Mouse (Mus musculus) kidney, postnatal 4 days (tissue): ENCODE measurements at regions not wholly inside any gene's neighbourhood (a gene's known extent, or its start where the extent isn't known, plus 50 kb on each side); places are given as distances from the start of the nearest gene placed in this dataset.

ENCODE experiments used
- DNase-seq, 2 experiments: peaks; one replicate each; pipeline ENCODE4 v3.0.0; 2021; ENCODE audit warnings: mixed read lengths in 2 of 2

DNA sequence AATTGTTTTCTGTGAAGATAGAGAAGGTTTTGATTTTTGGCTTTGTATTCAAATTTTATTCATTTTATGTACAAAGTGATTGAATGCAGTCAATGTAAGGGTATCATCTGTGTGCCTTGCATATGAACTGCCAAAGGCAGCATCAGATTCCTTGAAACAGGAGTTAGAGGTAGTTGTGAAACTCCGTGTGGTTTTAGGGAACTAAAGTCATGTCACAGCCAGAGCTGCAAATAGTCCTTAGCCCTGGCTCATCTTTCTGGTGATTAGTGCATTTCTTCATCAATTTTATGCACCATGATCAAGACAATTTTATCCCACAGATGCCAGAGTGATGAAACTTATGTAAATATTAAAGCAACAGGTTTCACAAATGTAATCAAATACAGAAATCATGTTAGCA, 534.4 kb downstream of the Flrt2 start:
- no peak for DNase-seq

- no peak for DNase-seq
These were observed 536.7 kb downstream of the Flrt2 start for GRCm38 (mm10) chr12:96228714-96229113.

- no peak for DNase-seq
These were observed 543.5 kb downstream of the Flrt2 start for GRCm38 (mm10) chr12:96235510-96235909.

- DNase-seq: peak; percentile 1 to 2
These were observed 544.0 kb downstream of the Flrt2 start for GRCm38 (mm10) chr12:96235996-96236525.

GRCm38 (mm10) chr12:96239642-96240041, 547.6 kb downstream of the Flrt2 start:
- DNase-seq: no peak

DNA sequence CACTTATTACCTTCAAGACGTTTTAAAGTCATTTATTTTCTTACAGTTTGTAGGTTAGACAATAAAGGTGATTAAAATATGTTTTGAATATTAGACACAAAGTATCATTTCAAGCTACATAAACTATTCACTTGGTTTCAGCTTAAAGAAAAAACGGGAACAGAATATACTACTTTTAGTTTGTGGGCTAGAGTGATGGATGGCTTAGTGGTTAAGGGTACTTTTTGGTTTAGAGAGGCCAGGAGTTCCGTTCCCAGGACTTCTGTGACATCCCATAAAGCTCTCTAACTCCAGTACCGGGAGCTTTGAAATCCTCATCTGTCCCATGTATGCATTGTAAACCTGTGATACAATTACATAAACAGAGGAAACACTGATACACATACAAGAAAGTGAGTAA, 570.0 kb downstream of the Flrt2 start:
- no peak for DNase-seq

DNA sequence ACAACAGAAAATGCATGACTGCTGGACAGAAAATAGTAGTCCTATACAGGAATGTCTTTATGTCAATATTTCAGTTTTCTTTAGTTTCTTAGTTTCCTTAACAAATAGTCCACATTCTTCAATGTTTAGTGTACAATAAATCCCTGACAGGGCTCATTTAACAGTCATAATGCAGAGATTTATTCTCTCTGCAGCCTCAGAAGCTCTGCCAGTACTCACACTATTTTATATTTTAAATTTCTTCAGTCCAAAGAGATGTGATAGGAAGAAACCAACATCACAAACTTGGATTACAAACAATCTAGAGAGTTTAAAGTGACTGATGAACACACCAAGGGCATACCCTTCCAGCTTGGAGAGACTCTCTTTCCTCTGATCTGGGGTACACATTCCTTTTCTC, 583.9 kb downstream of the Flrt2 start:
- no peak for DNase-seq

DNA sequence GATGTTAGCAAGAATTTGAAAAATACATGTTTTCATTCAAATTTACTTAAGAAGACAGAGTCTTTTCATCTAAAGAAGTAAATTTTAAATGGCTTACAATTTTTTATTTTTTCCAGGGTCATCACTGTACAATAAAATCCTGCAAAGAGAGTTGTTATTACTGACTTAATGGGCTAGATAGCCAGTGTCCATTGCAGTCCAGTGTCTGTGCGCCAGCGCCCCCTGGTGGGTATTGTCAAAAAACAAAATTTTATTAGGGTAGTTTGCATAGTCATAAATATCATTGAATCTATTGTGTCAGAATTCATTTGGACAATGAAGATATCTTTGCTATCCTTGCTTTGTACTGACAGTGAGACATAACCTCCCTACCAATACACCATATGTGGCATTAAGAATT, 619.1 kb downstream of the Flrt2 start:
- DNase-seq: peak; percentile 71 to 72

- DNase-seq: peak in 1 of 2 experiments; percentile 4
These were observed 631.2 kb downstream of the Flrt2 start for GRCm38 (mm10) chr12:96323061-96323786.

DNA sequence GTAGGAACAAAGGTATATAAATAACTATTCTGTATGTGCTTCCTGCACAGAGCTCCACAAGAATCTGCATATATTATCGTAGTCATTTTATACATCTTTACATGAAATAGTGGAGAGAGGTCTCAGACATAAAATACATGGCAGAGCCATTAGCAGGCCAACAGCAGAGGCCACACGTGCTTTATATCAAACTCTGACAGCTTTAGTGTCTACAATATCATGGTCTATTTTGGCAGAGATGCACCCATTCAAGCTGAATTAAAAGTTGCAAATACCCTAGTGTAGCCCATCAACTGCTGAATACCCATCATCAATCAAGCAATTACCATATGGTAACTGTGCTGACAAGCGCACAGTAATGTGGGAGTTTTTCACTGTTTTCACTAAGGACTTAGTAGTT, 659.1 kb downstream of the Flrt2 start:
- DNase-seq: no peak

- DNase-seq: no peak
These were observed 686.9 kb downstream of the Flrt2 start for GRCm38 (mm10) chr12:96378924-96379323.

- no peak for DNase-seq
These were observed 727.1 kb downstream of the Flrt2 start for GRCm38 (mm10) chr12:96419104-96419503.

DNA sequence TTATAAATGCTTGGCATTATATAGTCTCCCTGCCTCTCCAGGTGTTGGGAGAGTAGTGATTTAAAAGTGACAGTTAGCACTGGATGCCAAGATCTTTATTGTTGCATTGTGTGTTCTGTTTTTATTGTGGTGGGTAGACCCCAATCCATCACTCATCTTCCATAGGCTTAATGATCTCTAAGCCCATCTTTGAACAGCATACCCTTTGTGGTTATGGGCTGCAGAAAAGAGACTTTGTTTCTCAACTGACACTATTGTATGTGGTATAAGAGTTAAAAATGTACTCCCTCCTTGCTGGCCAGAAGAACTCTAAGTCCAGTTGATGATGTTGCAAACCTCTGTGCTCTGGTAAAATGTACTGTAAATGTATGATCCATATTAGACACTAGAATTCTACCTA, 727.5 kb downstream of the Flrt2 start:
- DNase-seq: no peak

DNA sequence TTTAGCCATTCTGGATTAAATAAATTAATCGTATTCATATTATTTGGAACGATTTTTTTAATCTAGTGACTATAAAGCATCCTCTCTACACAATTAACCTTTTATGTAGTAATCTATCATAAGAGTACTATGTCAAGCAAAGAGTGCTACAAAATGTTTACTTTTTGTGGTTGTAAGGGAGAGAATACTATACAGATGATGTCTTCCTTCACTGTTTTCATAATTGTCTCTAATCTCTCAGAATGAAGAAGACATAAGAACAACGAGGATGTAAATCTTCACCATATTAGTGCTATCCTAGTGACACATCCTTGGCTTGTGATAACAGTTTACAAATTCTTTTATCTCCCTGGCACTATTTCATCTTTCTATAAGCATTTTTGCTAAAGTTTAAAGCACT, 735.6 kb downstream of the Flrt2 start:
- no peak for DNase-seq

DNA sequence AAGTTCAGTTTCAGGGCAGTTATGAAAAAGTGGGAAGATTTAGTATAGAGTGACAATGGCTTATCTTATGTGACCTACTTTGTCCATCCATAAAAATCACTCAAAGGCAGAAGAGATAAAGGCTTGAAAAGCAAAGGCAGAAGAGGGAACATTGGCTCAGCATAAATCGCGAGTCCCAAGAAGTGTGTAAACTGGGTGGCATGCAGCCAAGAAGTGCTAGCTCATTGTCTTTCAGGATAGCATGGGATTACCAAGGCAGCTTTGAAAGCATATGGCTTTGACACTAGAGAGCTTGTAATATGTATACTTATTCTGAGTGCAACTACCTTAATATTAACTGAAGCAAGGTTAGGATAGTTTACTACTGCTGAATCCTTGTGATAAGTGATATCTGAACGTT, 750.5 kb downstream of the Flrt2 start:
- DNase-seq: peak; percentile 9 to 13

- peak; percentile 17 to 21 for DNase-seq
These were observed 761.3 kb downstream of the Flrt2 start for GRCm38 (mm10) chr12:96453374-96453773.

DNA sequence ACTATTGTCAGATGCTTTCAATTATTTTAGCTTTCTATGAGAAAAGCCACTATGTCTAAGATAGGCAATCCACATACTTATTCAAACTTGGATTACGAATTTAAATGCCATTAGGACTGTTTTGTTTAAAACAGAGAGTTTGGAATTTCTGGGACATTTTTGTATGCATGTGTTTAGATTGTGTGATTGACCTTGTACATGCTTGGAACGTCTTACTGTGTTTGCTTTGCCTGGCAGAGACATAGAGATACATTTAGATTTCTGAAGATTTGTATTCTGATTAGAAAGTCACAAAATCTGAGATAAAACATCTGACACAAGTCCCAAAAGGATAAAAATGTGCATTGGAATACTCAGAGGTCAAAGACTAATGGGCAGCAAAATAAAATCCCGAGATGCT, 784.3 kb downstream of the Flrt2 start:
- no peak for DNase-seq

- DNase-seq: no peak
These were observed 796.5 kb downstream of the Flrt2 start for GRCm38 (mm10) chr12:96488448-96488960.

- DNase-seq: no peak
These were observed 817.6 kb downstream of the Flrt2 start for GRCm38 (mm10) chr12:96509658-96510057.

DNA sequence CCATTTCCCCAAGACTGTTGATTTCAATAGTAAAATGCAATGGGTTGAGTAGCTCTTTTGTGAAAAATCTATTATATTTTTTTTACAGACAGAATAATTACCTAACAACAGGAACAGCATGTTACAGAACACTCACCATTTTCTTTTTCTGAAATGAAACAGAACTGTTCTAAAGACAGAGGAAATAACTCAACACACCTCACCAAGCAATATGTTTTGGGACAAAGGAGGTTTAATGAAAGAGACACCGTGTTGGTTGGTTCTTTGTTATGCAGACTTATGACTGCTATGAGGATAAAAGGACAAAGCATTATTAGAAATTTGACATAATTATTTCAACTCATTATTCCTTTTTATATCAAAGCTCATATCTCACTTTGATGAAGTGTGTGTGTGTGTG, 866.8 kb downstream of the Flrt2 start:
- DNase-seq: no peak

DNA sequence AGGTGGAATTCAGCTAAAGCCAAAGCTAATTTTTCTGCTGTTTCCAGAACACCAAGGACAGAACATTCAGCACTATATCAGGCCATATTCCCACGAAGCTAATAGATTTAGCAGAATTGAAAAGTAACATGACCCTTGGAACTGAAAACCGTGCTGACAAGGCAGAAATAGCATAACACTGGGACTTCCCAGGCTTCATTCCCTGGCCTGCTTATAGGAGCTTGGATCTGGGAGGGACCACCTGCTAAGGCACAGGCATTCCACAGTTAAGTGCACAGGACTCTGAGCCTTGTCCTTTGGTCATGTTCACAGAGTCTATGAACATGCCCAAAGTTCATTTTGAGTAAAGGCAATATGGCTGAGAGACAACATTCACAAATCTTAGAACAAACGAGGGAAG, 902.8 kb downstream of the Flrt2 start:
- DNase-seq: no peak

- no peak for DNase-seq
These were observed 923.1 kb downstream of the Flrt2 start for GRCm38 (mm10) chr12:96615134-96615533.

DNA sequence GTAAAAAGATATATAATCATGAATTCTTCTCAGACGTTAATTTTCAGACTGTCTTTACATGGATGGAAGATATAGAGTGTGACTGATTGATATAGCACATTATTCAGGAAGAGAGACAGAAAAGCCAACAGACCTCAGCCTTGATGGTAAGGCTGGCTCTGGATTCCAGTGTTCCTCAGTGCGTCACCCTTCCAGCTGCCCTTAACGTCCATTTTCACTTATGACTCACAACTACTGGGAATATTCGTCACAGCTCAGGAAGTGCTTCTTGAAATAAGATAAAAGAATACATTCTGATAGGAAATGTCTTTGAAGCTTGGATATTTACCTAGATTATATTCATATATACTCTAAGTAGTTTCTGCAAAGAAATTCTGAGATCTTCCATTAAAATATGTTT, 923.8 kb downstream of the Flrt2 start:
- DNase-seq: no peak

GRCm38 (mm10) chr12:96617226-96617625, 925.2 kb downstream of the Flrt2 start:
- DNase-seq: no peak
